Mouse (Mus musculus): ENCODE measurements around the gene Adamts12. TPM values are rescaled to one million over a fixed set of nuclear protein-coding genes. Genes with fewer than 3 reads are reported as not detected.

Gene Adamts12
- polyA plus RNA-seq (2012; rRNA removed) = 0.80 TPM in 2 replicates

DNA sequence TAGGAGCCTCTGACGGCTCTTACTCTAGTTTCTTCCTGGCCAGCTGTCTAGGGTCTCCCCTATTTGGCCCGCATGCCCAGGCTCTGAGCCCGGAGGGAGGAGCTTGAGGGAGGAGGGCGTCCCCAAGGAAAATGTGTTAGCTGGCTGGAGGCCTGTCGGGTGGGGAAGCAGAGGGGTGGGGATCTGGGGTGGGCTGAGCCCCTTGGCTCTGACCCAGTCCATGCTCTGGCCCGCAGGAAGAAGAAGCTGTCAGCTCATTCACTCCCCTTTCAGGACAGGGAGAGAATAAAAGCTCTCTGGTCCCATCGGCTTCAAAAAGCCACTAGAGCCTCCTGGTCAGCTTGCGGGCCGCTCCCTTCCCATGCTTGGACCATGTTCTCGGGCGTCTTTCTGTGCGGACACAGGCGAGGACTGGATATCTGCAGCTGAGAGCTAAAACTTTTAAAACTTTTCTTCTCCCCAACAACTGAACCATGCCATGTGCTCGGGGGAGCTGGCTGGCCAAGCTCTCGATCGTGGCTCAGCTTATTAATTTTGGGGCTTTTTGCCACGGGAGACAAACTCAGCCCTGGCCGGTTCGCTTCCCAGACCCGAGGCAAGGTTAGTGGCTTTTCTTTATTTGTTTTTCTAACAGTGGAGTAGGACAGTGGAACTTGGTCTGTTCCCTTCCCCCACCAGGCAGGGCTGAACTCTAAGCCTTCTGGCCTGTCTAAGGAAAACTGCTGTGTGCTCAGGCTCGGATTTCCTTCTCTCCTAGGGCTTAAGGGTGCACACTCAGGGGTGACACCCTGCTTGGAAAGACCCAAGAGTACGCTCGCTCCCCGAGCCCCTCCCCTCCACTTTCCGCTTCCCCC lies at the start of gene Adamts12:
Gene Adamts12 (plus strand): TSS at position 233 of the 854 bp plus-strand sequence.
- 3% methylated on average over 25 of the region's 25 CpGs for WGBS
- TF ChIP-seq POLR2A (IDR thresholded peaks at IDR 0.05; ENCODE audit: low read depth, low read length) = no peak
- no peak for TF ChIP-seq CTCF (conservative IDR thresholded peaks at IDR 0.05; ENCODE audit: insufficient read depth, insufficient read length, low read depth, low read length)
- DNase-seq = peak; percentile 82
- Histone ChIP-seq H3K4me1 (ENCODE audit: control insufficient read depth, insufficient read depth, low read length) (peaks cover 6% of the 10 kb centered on the region; the same call in 1 of the 2 replicates), H3K27ac (ENCODE audit: insufficient read depth, low read depth, low read length) (peak within 1 kb of the TSS; percentile 63), H3K36me3 (ENCODE audit: control insufficient read depth, insufficient read depth, low read length) (no peaks in the 10 kb centered on the region), H3K27me3 (replicated peaks; ENCODE audit: control insufficient read depth, insufficient read depth, low read length) (no peaks in the 10 kb centered on the region), H3K4me3 (ENCODE audit: insufficient read depth, low read depth, low read length) (peak within 1 kb of the TSS; percentile 57)

DNA sequence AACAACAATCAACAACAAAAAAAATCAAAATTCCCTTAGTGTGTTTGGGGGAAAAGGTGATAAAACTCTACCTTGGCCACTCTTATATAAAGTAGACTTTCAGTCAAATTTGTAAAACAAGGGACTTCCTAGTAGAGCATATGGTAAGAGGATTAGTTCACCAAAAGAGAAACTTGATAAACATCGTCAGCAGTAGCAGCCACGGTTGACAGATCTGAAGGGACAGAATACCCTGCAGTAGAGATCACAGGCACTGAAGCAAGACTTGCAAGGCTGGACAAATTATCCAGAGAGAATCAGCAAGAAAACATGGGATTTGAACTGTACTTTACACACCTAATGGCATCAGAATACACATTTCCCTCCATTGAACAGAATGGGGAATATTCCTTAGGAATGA lies 49.7 kb upstream of the Adamts12 start:
- Histone ChIP-seq H3K36me3 (ENCODE audit: control insufficient read depth, insufficient read depth, low read length) (no peaks in the 10 kb centered on the region), H3K27me3 (replicated peaks; ENCODE audit: control insufficient read depth, insufficient read depth, low read length) (no peaks in the 10 kb centered on the region), H3K27ac (ENCODE audit: insufficient read depth, low read depth, low read length) (no peak overlapping the region), H3K4me3 (ENCODE audit: insufficient read depth, low read depth, low read length) (no peak overlapping the region), H3K4me1 (ENCODE audit: control insufficient read depth, insufficient read depth, low read length) (no peaks in the 10 kb centered on the region)
- no peak for TF ChIP-seq CTCF (conservative IDR thresholded peaks at IDR 0.05; ENCODE audit: insufficient read depth, insufficient read length, low read depth, low read length)
- TF ChIP-seq POLR2A (IDR thresholded peaks at IDR 0.05; ENCODE audit: low read depth, low read length) = no peak
- no peak for DNase-seq
- WGBS = 33% methylated on average over 2 of the region's 2 CpGs

DNA sequence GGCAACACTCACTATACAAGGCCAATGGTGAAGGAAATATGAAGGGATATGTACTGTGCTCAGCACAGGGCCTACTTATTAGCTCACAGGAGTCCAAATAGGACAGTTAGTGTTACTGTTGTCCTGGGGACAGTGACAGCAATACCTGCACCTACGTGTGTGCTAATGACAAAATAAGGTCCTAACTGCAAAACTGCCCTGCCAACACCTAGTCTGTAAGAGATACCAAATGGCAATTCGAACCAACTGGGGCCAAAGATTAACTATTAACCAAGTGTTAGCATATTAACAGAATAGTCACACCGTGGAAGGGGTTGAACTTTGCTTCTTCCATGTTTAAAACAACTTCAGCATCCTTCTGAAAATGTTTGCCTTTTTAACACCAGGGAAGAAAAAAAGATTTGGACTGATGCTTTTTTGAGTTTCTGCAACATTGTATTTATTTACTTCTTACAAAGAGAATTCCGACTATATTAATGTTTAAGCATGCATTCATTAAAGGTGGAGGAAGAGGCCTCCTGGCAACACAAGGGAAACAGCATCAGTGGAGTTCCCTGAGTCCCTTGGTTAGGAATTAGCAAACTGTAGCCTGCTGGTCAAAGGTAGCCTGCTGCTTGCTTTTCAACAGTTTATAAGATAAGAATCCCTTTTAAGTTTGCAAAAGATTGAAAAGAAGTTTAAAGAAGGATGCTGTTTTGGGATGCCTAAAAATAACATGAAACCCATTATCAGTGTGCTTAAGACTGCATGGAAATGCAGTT lies 37.6 kb upstream of the Adamts12 start:
- no peaks in the 10 kb centered on the region for H3K36me3 ChIP-seq (ENCODE audit: control insufficient read depth, insufficient read depth, low read length)
- WGBS = 29% methylated on average over 4 of the region's 4 CpGs
- no peaks in the 10 kb centered on the region for H3K27me3 ChIP-seq (replicated peaks; ENCODE audit: control insufficient read depth, insufficient read depth, low read length)
- no peak overlapping the region for H3K4me3 ChIP-seq (ENCODE audit: insufficient read depth, low read depth, low read length)
- H3K27ac ChIP-seq (ENCODE audit: insufficient read depth, low read depth, low read length) = peak overlapping the region; percentile 93
- DNase-seq = peak; percentile 83
- H3K4me1 ChIP-seq (ENCODE audit: control insufficient read depth, insufficient read depth, low read length) = peaks cover 11% of the 10 kb centered on the region
- TF ChIP-seq CTCF (conservative IDR thresholded peaks at IDR 0.05; ENCODE audit: insufficient read depth, insufficient read length, low read depth, low read length) (no peak), POLR2A (IDR thresholded peaks at IDR 0.05; ENCODE audit: low read depth, low read length) (no peak)

DNA sequence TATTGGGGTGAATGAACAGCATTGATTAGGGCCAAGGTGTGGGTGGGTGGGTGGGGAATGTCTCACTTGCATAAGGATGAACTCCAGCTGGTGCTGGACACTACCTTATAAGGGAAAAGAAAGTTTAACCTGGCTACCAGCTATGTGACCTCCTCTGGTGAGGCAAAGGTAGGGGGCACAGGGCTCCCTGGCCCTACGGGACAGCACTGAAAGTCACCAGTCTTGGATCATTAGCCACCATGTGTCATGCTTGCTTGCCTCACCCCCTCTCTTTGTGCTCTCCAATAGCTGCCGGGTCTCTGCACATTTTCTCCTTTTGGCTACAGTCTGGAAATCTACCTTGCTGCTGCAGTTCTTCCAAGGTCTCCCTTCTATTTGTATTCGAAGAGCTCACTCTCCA lies 34.4 kb upstream of the Adamts12 start:
- TF ChIP-seq CTCF (conservative IDR thresholded peaks at IDR 0.05; ENCODE audit: insufficient read depth, insufficient read length, low read depth, low read length) = no peak
- no peak overlapping the region for H3K4me3 ChIP-seq (ENCODE audit: insufficient read depth, low read depth, low read length)
- no peaks in the 10 kb centered on the region for H3K36me3 ChIP-seq (ENCODE audit: control insufficient read depth, insufficient read depth, low read length)
- peaks cover 11% of the 10 kb centered on the region for H3K4me1 ChIP-seq (ENCODE audit: control insufficient read depth, insufficient read depth, low read length)
- peak; percentile 18 for DNase-seq
- no peaks in the 10 kb centered on the region for H3K27me3 ChIP-seq (replicated peaks; ENCODE audit: control insufficient read depth, insufficient read depth, low read length)
- H3K27ac ChIP-seq (ENCODE audit: insufficient read depth, low read depth, low read length) = no peak overlapping the region
- WGBS = 44% methylated on average over 3 of the region's 3 CpGs

DNA sequence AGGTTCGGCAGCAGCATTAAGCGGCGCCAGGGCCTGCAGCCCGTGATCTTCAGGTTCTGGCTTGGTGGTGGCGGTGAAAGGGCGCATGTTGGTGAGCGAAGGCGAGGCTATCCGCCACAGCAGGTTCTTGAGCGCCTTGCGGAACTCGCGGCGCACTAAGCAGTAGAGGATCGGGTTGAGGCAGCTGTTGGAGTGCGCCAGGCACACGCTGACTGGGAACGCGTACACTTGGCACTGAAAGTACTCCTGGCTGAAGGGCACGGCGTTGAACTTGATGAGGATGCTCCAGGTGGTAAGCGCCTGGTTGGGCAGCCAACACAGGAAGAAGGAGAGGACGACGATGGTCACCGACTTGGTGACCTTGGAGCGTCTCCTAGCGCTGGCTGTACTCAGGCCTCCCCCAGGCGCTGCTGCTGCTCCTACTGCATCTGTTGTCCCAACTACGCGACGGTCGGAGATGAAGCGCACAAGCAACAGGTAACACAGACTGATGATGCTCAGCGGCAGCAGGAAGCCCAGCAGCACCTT lies 28.6 kb upstream of the Adamts12 start:
- Histone ChIP-seq H3K4me1 (ENCODE audit: control insufficient read depth, insufficient read depth, low read length) (0 out of 2 replicates have a peak, but pooled peaks cover 3% of the 10 kb centered on the region), H3K27me3 (replicated peaks; ENCODE audit: control insufficient read depth, insufficient read depth, low read length) (no peaks in the 10 kb centered on the region), H3K27ac (ENCODE audit: insufficient read depth, low read depth, low read length) (no peak overlapping the region), H3K36me3 (ENCODE audit: control insufficient read depth, insufficient read depth, low read length) (no peaks in the 10 kb centered on the region), H3K4me3 (ENCODE audit: insufficient read depth, low read depth, low read length) (no peak overlapping the region)
- TF ChIP-seq CTCF (conservative IDR thresholded peaks at IDR 0.05; ENCODE audit: insufficient read depth, insufficient read length, low read depth, low read length) = 0 out of 2 replicates have a peak, but pooled peaks have one; percentile 0
- no peak for TF ChIP-seq POLR2A (IDR thresholded peaks at IDR 0.05; ENCODE audit: low read depth, low read length)
- WGBS = 4% methylated on average over 34 of the region's 34 CpGs
- DNase-seq = no peak

DNA sequence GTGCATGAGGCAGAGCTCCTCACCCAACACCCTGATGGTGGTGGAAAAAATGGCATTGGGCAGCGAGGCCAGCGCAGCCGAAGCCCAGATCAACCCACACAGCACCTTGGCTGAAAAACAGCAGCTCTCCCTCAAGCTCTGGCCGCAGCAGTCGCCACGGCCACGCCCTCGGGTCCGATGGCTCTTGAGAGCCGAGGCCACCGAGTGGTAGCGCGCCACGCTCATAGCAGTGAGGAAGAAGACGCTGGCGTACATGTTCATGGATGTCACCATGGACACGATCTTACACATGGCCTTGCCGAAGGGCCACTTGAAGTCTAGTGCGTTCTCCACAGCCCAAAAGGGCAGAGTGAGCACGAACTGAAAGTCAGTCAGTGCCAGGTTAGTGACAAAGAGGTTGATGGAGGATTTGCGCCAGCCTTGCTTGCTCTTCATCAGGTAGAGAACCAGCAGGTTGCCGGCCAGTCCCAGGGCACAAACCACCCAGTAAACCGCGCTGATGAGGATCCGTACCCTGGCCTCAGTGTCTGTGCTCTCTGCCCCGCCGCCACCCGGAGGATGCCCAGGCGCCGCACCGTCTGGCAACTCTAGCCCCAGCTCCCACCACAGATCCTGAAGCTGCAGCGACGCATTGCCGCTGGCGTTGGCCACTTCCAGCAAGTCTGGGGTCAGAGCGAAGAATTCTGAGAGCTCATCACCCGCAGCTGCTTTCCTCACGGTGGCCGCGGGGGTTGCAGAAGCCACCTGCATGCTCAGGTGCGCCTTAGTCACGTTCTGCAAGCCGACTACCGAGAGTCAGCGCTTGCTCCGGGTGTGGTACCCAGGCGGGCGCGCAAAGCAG lies 27.8 kb upstream of the Adamts12 start:
- Histone ChIP-seq H3K4me3 (ENCODE audit: insufficient read depth, low read depth, low read length) (peak overlapping the region; percentile 34), H3K36me3 (ENCODE audit: control insufficient read depth, insufficient read depth, low read length) (no peaks in the 10 kb centered on the region), H3K27me3 (replicated peaks; ENCODE audit: control insufficient read depth, insufficient read depth, low read length) (no peaks in the 10 kb centered on the region), H3K27ac (ENCODE audit: insufficient read depth, low read depth, low read length) (no peak overlapping the region), H3K4me1 (ENCODE audit: control insufficient read depth, insufficient read depth, low read length) (0 out of 2 replicates have a peak, but pooled peaks cover 3% of the 10 kb centered on the region)
- no peak for TF ChIP-seq POLR2A (IDR thresholded peaks at IDR 0.05; ENCODE audit: low read depth, low read length)
- TF ChIP-seq CTCF (conservative IDR thresholded peaks at IDR 0.05; ENCODE audit: insufficient read depth, insufficient read length, low read depth, low read length) = no peak
- WGBS = 1% methylated on average over 49 of the region's 49 CpGs
- no peak for DNase-seq
